Mouse (Mus musculus) olfactory bulb, adult 2 months (tissue): ENCODE results near the gene Sirt2.

ENCODE experiments used
- CTCF ChIP-seq: fragments of 200-500 bp; IDR thresholded peaks from 2 replicates; pipeline ENCODE4 v1.5.1; 2012; ENCODE audit warnings: low read depth, mild to moderate bottlenecking, low read length, moderate library complexity; ENCODE audit not compliant: insufficient read depth
- POLR2A ChIP-seq: fragments of 200-500 bp; IDR thresholded peaks from 2 replicates; pipeline ENCODE4 v1.6.1; 2012; ENCODE audit warnings: mild to moderate bottlenecking, low read depth, low read length, moderate library complexity; ENCODE audit not compliant: insufficient read depth

DNA sequence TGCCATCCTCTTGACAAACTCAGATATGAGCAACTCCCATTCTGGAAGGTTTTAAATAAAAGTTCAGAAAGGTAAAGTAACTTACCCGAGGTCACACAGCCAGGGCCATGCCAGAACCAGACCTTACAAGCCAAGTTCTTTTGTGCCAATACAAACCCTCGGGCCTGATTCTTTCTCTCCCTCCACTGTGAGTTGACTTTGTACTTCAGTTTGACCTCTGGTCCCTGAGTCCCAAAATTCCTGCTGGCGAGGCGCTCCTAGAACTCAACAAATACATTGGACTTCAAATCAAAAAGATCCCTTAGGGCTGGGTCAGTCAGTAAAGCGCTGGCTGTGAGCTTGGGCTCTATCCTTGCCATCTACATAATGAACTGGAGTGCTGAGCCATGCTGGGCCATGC lies 70.4 kb downstream of the Sirt2 start:
- TF ChIP-seq CTCF: no peak
- no peak for TF ChIP-seq POLR2A
